Mouse (Mus musculus): ENCODE results near the gene Sdhb. TPM values are rescaled to one million over a fixed set of nuclear protein-coding genes. Genes with fewer than 3 reads are reported as not detected.

Gene Sdhb
- polyA plus RNA-seq, 1 experiment from 2014 or later: 396 TPM

DNA sequence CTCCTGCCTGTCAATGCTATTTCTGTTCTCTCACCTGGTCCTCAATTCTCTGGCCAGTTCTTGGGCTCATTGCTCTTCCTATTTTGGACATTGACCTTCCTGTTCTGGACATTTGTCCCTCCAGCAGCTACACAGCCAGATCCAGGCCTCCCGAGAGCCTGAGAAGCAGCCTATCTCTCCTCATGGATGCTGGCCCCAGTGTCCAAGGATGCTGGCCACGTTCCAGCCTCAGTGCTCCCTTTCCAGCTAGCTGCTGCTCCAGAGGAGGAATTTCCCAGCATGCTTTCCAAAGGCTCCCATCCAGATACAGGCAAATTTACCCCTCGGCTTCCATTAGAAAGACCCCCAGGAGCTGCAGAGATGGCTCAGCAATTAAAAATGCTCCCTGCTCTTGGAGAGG lies 10.4 kb upstream of the Sdhb start:
- no peak for ATAC-seq (ENCODE audit: low FRiP score)
- Histone ChIP-seq H3K9ac (no peak overlapping the region), H3K4me3 (replicated peaks) (no peak overlapping the region), H3K36me3 (replicated peaks) (no peaks in the 10 kb centered on the region), H3K4me1 (no peaks in the 10 kb centered on the region), H3K27ac (no peak overlapping the region), H3K9me3 (no peaks in the 10 kb centered on the region), H3K4me2 (no peak overlapping the region), H3K27me3 (0 out of 2 replicates have a peak, but pooled peaks cover 4% of the 10 kb centered on the region)
- WGBS: 89% methylated on average over 3 of the region's 3 CpGs

DNA sequence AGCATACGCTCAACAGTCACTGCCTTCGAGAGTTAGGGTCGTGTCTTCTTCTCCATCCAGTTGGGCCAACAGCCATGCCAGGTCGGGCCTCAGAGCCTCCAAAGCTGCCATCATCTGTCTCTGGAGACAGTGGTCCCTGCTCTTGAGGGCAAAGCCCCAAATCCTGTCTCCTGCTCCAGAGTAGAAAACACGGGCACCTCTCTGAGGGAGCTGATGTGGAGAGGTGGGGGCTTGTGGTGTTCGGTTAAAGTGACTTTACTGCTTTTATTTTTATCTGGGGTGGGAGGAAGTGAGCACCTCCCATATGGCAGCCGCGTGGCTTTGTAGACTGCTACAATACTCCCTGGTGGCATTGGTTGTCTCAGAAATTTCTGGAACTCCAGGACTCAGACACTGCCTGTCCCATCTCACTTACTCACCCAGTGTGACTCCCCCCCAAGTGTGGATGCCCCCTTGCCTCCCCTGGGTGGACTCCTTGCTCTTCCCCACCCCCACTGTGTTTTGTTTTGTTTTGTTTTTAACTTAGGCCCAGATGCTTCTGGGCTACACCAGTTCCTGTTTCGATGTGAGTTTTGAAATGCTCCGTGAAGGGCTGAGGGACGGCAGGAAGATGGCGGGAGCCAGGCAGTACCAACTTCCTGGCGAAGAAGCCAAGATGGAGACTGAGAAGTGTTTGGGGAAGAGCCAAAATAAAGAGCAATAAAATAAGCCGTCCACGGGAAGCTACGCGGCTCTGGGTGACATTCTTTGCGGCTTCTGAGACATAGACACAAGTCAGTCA lies 9.0 kb upstream of the Sdhb start:
- Histone ChIP-seq H3K27me3 (peaks cover 11% of the 10 kb centered on the region; the same call in 1 of the 2 replicates), H3K36me3 (replicated peaks) (no peaks in the 10 kb centered on the region), H3K4me3 (replicated peaks) (no peak overlapping the region), H3K9me3 (no peaks in the 10 kb centered on the region), H3K9ac (no peak overlapping the region), H3K4me1 (peaks cover 6% of the 10 kb centered on the region), H3K27ac (no peak overlapping the region), H3K4me2 (no peak overlapping the region)
- no peak for ATAC-seq (ENCODE audit: low FRiP score)
- 90% methylated on average over 18 of the region's 18 CpGs for WGBS

DNA sequence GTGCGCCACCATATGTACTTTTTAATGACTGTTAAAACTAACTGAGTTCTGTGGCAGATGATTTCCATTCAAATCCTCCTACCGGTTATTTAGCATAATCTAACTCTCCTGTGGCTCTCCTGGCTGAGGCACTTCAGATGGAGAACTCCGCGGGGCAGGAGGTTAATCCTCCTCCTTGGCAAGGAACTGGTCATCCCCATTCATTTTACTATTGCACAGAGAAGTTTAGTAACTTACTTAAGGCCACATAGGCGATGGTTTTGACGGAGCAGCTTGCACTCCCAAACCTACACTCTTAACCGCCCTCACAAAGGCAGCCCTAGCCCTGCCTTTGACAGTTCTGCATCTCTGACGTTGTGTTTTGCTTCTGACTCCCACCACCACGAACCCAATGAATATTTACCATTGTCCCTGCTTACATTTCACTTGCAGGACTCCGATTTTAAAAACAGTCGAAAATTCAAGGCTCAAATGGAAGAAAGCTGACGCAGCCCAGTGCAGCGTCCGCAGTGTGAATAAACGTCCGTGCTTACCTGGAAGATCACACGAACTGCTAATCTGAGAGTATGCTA lies 3.8 kb upstream of the Sdhb start:
- Histone ChIP-seq H3K9me3 (no peaks in the 10 kb centered on the region), H3K36me3 (replicated peaks) (no peaks in the 10 kb centered on the region), H3K4me1 (peaks cover 26% of the 10 kb centered on the region), H3K9ac (peak overlapping the region; percentile 57), H3K27me3 (peaks cover 24% of the 10 kb centered on the region; the same call in 1 of the 2 replicates), H3K4me3 (replicated peaks) (peak overlapping the region; percentile 42), H3K27ac (peak overlapping the region; percentile 65), H3K4me2 (peak overlapping the region; percentile 72)
- WGBS: 5% methylated on average over 17 of the region's 17 CpGs
- no peak for ATAC-seq (ENCODE audit: low FRiP score)

DNA sequence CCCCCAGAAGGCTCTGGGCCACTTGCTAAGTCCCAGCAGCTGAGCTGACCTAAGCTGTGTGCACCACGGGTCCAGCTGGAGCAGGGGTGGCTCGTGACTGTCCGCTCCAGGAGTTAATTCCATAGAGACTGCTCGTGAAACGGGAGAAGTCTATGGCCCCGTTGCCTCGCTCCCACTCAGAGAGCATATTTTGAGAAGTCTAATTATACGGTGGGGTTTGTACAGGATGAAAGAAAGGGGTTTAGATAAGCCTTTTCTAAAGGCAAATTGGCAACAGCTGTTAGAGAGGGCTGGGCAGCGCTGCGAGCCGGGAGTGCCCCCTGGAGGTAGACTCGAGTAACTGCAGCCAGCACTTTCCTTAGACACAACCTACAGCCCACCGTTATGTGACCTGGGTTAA lies 3.3 kb upstream of the Sdhb start:
- WGBS: under 1% methylated on average over 13 of the region's 13 CpGs
- Histone ChIP-seq H3K9me3 (no peaks in the 10 kb centered on the region), H3K36me3 (replicated peaks) (no peaks in the 10 kb centered on the region), H3K4me3 (replicated peaks) (peak overlapping the region; percentile 42), H3K27me3 (peaks cover 24% of the 10 kb centered on the region; the same call in 1 of the 2 replicates), H3K27ac (peak overlapping the region; percentile 65), H3K4me2 (peak overlapping the region; percentile 72), H3K9ac (peak overlapping the region; percentile 57), H3K4me1 (peaks cover 31% of the 10 kb centered on the region)
- ATAC-seq (ENCODE audit: low FRiP score): peak; percentile 36; the same call in 1 of the 2 replicates

DNA sequence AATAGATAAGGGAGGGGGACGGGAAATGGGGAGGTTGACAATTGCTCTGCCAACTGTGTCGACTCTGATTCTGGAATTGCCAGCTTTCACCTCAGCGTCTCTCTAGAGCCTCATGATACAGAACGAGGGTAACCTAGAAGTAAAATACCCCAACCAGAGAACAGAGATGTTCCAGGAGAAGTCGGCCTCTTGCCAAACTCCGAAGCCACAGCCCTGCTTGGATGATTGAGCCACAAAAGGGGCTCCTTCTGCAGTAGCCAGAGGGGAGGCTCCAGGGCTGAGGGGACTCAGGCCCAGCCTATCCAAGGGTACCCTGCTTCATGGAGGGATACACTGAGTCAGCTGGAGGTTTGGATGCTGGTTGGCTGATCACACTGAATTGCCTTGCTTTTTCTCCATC lies 2.7 kb upstream of the Sdhb start:
- H3K9ac ChIP-seq: no peak overlapping the region
- H3K27me3 ChIP-seq: peaks cover 24% of the 10 kb centered on the region; the same call in 1 of the 2 replicates
- no peak overlapping the region for H3K27ac ChIP-seq
- no peak for ATAC-seq (ENCODE audit: low FRiP score)
- H3K4me1 ChIP-seq: peaks cover 37% of the 10 kb centered on the region
- no peak overlapping the region for H3K4me2 ChIP-seq
- H3K4me3 ChIP-seq (replicated peaks): no peak overlapping the region
- WGBS: 59% methylated on average over 6 of the region's 6 CpGs
- no peaks in the 10 kb centered on the region for H3K36me3 ChIP-seq (replicated peaks)
- no peaks in the 10 kb centered on the region for H3K9me3 ChIP-seq

DNA sequence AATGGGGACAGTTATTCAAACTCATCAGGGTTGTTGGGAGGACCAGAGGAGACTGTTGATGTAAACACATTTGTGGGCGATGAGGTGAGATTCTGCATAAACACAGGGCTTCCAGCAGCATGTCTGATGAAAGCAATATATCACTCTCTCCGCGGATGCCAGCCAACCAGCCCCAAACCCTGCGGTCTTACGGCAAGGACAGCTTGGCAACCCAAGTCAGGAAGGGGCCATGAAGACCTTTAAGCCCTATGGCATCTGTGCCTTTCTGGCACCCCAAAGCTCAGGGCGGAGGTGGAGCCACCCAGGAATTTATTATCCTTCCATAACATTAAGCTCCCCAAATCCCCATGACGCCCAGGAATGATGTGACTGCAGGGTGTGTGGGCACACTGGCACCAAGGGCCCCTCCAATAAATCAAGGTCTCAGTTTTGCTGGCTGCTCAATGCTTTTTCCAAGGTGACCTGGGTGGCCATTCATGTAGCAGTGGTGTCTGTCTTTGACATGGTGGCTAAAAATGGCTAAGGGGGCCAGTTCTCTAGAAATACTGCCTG lies 1.8 kb upstream of the Sdhb start:
- H3K9ac ChIP-seq: no peak overlapping the region
- H3K4me2 ChIP-seq: no peak overlapping the region
- peaks cover 24% of the 10 kb centered on the region; the same call in 1 of the 2 replicates for H3K27me3 ChIP-seq
- H3K4me1 ChIP-seq: peaks cover 42% of the 10 kb centered on the region
- WGBS: 89% methylated on average over 7 of the region's 7 CpGs
- no peaks in the 10 kb centered on the region for H3K9me3 ChIP-seq
- no peak overlapping the region for H3K27ac ChIP-seq
- ATAC-seq (ENCODE audit: low FRiP score): no peak
- no peak overlapping the region for H3K4me3 ChIP-seq (replicated peaks)
- no peaks in the 10 kb centered on the region for H3K36me3 ChIP-seq (replicated peaks)

DNA sequence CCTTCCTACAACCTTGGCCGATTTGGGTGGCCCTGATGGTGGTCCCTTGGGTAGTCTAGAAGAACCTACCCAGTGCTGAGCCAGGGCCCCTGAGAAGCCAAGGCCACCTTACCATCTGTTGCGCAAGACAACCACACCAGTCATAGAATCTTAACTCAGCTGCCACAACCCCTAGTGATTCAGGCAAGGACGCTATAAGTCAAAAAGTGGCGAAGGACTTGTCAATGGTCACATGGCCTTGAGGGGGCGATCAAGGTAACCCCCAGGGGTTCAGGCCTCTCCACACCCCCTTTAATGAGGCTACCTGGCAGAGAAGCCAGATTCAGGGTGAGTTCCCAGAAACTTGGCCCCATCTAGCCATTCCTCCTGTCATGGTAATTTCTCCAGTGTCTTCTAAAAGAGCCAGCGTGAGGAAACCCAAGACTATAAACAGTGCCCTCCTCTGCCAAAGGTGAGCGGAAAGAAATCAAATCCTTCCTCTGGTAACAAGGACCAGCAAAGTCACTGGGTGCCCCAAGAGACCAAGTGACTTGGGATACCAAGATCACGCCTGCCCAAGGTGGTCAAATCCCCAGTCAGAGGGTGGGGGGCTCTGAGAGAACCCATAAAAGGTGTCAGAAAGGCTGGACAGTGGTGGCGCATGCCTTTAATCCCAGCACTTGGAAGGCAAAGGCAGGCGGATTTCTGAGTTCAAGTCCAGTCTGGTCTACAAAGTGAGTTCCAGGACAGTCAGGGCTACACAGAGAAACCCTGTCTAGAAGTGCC lies 1.1 kb upstream of the Sdhb start:
- H3K9ac ChIP-seq: no peak overlapping the region

DNA sequence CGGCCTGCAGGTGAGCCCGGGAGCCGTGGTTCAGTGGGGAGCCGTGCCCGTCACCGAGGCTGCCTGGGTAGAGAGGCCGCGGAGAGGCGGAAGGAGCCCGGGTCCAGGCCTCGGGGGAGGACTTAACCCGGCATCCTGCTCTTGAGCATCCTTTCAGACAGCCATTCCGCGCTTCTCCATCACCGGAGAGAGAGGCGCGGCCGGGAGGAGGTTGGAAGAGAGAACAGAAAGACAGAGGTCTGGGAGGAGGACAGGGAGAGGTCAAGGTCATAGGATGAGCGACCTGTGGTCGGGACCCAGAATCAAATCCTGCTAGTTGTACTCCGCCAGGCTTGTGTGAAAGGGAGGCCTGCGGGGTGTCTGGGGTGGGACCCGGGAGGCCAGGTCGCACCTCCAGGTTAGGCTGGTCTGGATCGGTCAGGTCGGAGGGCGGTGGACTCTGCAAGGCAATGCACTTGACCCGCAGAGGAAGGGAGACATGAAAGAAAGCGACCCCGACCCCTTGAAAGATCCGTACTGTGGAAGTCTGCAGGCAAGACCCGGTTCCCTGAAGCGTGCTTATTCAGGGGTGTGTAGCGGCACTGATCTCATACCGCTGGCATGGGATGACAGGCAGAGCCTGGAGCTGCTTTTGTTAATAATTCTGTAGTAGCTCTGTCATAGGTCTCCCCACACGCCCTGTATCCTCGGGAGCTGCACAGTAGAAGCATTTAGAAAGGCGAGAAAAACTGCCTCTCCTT lies 634 bp downstream of the Sdhb start:
- Histone ChIP-seq H3K9me3 (no peaks in the 10 kb centered on the region), H3K27ac (peak overlapping the region; percentile 83), H3K27me3 (peaks cover 17% of the 10 kb centered on the region; the same call in 1 of the 2 replicates), H3K36me3 (replicated peaks) (peaks cover 8% of the 10 kb centered on the region; the same call in 1 of the 2 replicates), H3K4me2 (peak overlapping the region; percentile 95), H3K4me3 (replicated peaks) (peak overlapping the region; percentile 93), H3K9ac (peak overlapping the region; percentile 93), H3K4me1 (peaks cover 48% of the 10 kb centered on the region)
- WGBS: 1% methylated on average over 38 of the region's 38 CpGs
- ATAC-seq (ENCODE audit: low FRiP score): peak; percentile 7; the same call in 1 of the 2 replicates

More for the DNA sequence above, 1.1 kb upstream of the Sdhb start:
- Histone ChIP-seq H3K4me2 (no peak overlapping the region), H3K4me3 (replicated peaks) (no peak overlapping the region), H3K36me3 (replicated peaks) (no peaks in the 10 kb centered on the region), H3K27ac (0 out of 2 replicates have a peak overlapping the region, but pooled peaks have one; percentile 83), H3K27me3 (peaks cover 24% of the 10 kb centered on the region; the same call in 1 of the 2 replicates), H3K4me1 (peaks cover 49% of the 10 kb centered on the region), H3K9me3 (no peaks in the 10 kb centered on the region)
- ATAC-seq (ENCODE audit: low FRiP score): no peak
- 86% methylated on average over 10 of the region's 10 CpGs for WGBS

DNA sequence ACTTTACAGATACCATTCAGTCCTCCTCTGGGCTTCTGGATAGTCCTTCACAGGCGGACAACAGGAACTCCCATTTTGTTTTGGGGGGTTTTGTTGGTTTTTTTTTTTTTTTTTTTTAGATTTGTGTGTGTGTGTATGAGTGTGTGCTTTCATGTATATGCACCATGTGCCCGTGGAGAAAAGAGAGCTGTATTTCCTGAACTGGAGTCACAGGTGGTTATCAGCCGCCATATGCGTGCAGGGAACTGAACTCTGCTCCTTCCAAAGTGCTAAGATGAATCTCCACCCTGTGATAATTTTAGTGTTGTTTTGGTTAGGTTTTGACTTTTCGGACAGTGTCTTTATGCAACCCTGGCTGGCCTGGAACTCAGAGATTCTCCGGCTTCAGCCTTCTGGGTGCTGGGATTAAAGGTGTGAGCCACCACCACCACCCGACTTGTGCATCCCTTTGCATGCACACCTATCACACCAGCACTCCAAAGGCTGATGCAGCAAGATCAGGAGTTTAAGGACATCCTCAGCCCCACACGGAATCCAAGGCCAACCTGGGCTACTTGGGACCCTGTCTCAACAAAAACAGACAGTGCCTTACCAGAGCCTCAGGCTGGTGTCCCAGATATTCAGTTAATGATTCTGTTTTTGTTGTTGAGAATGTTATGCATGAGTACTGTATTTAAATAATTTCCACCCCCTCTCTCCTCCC lies 1.4 kb downstream of the Sdhb start:
- H3K27me3 ChIP-seq: peaks cover 10% of the 10 kb centered on the region; the same call in 1 of the 2 replicates
- no peaks in the 10 kb centered on the region for H3K9me3 ChIP-seq
- H3K9ac ChIP-seq: peak overlapping the region; percentile 93
- 0 out of 2 replicates have a peak overlapping the region, but pooled peaks have one; percentile 31 for H3K27ac ChIP-seq
- H3K4me3 ChIP-seq (replicated peaks): peak overlapping the region; percentile 93
- H3K4me1 ChIP-seq: peaks cover 41% of the 10 kb centered on the region
- WGBS: 76% methylated on average over 8 of the region's 8 CpGs
- H3K4me2 ChIP-seq: peak overlapping the region; percentile 95
- H3K36me3 ChIP-seq (replicated peaks): peaks cover 14% of the 10 kb centered on the region; the same call in 1 of the 2 replicates
- no peak for ATAC-seq (ENCODE audit: low FRiP score)

DNA sequence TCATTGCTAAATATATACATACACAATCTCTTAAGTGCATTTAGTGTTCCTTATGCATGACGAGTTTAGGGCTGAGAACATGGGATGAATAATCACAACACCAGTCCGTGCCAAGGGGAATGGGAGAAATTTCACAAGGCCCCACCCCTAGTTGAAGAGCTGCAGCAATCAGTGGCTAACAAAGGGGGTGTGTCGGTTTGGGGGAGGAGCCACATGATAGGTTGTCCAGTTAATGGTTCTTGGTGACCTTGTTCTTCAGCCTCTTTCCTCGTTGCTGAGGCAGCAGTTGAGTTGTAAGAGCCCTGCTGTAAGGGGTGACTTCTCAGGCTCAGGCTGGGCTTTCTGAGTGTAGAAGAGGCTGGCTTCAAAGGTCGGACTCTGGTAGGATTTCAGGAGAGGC lies 1.9 kb downstream of the Sdhb start:
- peaks cover 38% of the 10 kb centered on the region for H3K4me1 ChIP-seq
- peaks cover 7% of the 10 kb centered on the region; the same call in 1 of the 2 replicates for H3K27me3 ChIP-seq
- no peak for ATAC-seq (ENCODE audit: low FRiP score)
- no peak overlapping the region for H3K9ac ChIP-seq
- WGBS: 48% methylated on average over 5 of the region's 5 CpGs
- H3K36me3 ChIP-seq (replicated peaks): peaks cover 20% of the 10 kb centered on the region
- H3K9me3 ChIP-seq: no peaks in the 10 kb centered on the region
- H3K4me2 ChIP-seq: no peak overlapping the region
- H3K27ac ChIP-seq: no peak overlapping the region
- H3K4me3 ChIP-seq (replicated peaks): no peak overlapping the region

Measured in forebrain, embryonic 12.5 days (tissue).